Mouse (Mus musculus) midbrain, embryonic 14.5 days (tissue): ENCODE data around the gene Tor1b. TPM values are rescaled to one million over a fixed set of nuclear protein-coding genes. Genes with fewer than 3 reads are reported as not detected.
"Not testable (repeated sequence)": the region's sequence is repeated elsewhere in the genome, so short reads cannot be mapped to it uniquely, and the experiment has no call there.

Source experiments
- ATAC-seq: fragments of 200-750 bp; cut with Nextera tagmentation; 2 replicates; pipeline ENCODE4 v1.8.0; 2017; ENCODE audit warnings: moderate number of reproducible peaks, moderate library complexity; ENCODE audit not compliant: low FRiP score, low TSS enrichment
- DNase-seq: peaks from one replicate; pipeline ENCODE4 v3.0.0-alpha.2; 2015
- H3K27ac ChIP-seq: fragments of 300-500 bp; sonication (generic); replicated peaks from 2 replicates; pipeline ENCODE4 v1.5.1; 2014; ENCODE audit warnings: mild to moderate bottlenecking, low read depth, low read length, moderate library complexity
- H3K27me3 ChIP-seq: fragments of 300-500 bp; sonication (generic); 2 replicates; pipeline ENCODE4 v1.6.1; 2014; ENCODE audit warnings: low read length, control low read depth, mixed read lengths; ENCODE audit not compliant: control insufficient read depth, insufficient read depth
- H3K36me3 ChIP-seq: fragments of 300-500 bp; sonication (generic); 2 replicates; pipeline ENCODE4 v1.6.1; 2014; ENCODE audit warnings: low read length, control low read depth; ENCODE audit not compliant: control insufficient read depth, insufficient read depth
- H3K4me1 ChIP-seq: fragments of 300-500 bp; sonication (generic); 2 replicates; pipeline ENCODE4 v1.6.1; 2014; ENCODE audit warnings: mild to moderate bottlenecking, antibody characterized with exemption, low read length, control low read depth; ENCODE audit not compliant: control insufficient read depth, insufficient read depth
- H3K4me2 ChIP-seq: fragments of 300-500 bp; sonication (generic); 2 replicates; pipeline ENCODE4 v1.6.1; 2014; ENCODE audit warnings: mild to moderate bottlenecking, low read length, moderate library complexity
- H3K4me3 ChIP-seq: fragments of 300-500 bp; sonication (generic); replicated peaks from 2 replicates; pipeline ENCODE4 v1.5.1; 2014; ENCODE audit warnings: low read depth, low read length
- H3K9ac ChIP-seq: fragments of 300-500 bp; sonication (generic); replicated peaks from 2 replicates; pipeline ENCODE4 v1.6.1; 2014; ENCODE audit warnings: mild to moderate bottlenecking, low read length, moderate library complexity
- H3K9me3 ChIP-seq: fragments of 300-500 bp; sonication (generic); 2 replicates; pipeline ENCODE4 v1.6.1; 2016; ENCODE audit warnings: low read length, control low read depth, mixed read lengths; ENCODE audit not compliant: control insufficient read depth
- WGBS: fragments of 180-500 bp; shearing (Covaris S2); extraction: QIAGEN DNeasy Blood & Tissue Kit; methylation state at CpG from one replicate; pipeline ENCODE4 v1.1.7; 2014; 5-methylcytosine and 5-hydroxymethylcytosine counted together
- polyA plus RNA-seq: library from polyadenylated mRNA; unstranded; fragments of >200 nt; fragmentation: Nextera tagmentation; extraction: Ambion mirVana; gene quantifications from 2 replicates; pipeline ENCODE4 v1.2.1, GENCODE M21; 2014

Tor1b gene
- polyA plus RNA-seq, 1 experiment from 2014 or later, result 19.4 TPM

GRCm38 (mm10) chr2:30927844-30928628, 24.7 kb upstream of the Tor1b start:
- Histone ChIP-seq H3K4me1 (peaks cover 10% of the 10 kb centered on the region; the same call in 1 of the 2 replicates), H3K27ac (no peak overlapping the region), H3K9me3 (no peaks in the 10 kb centered on the region), H3K36me3 (no peaks in the 10 kb centered on the region), H3K9ac (no peak overlapping the region), H3K4me2 (no peak overlapping the region), H3K27me3 (no peaks in the 10 kb centered on the region), H3K4me3 (no peak overlapping the region)
- ATAC-seq (no peak; the same call in 1 of the 2 replicates), DNase-seq (peak; percentile 93)
- 22% methylated on average over 14 of the region's 14 CpGs for WGBS

GRCm38 (mm10) chr2:30928893-30929482, 23.8 kb upstream of the Tor1b start:
- H3K9me3 ChIP-seq, result no peaks in the 10 kb centered on the region
- ATAC-seq, result no peak
- peaks cover 10% of the 10 kb centered on the region; the same call in 1 of the 2 replicates for H3K4me1 ChIP-seq
- H3K36me3 ChIP-seq, result no peaks in the 10 kb centered on the region
- no peak overlapping the region for H3K9ac ChIP-seq
- H3K4me3 ChIP-seq, result peak overlapping the region; percentile 32; the same call in 1 of the 2 replicates
- DNase-seq, result no peak
- WGBS, result 28% methylated on average over 12 of the region's 12 CpGs
- H3K4me2 ChIP-seq, result peak overlapping the region; percentile 65
- no peak overlapping the region for H3K27ac ChIP-seq
- H3K27me3 ChIP-seq, result no peaks in the 10 kb centered on the region

GRCm38 (mm10) chr2:30929483-30930045, 23.2 kb upstream of the Tor1b start, which contains the start of gene Ptges:
Gene Ptges, minus strand, starts transcription at chr2:30929863.
- no peaks in the 10 kb centered on the region for H3K36me3 ChIP-seq
- H3K4me1 ChIP-seq, result peaks cover 10% of the 10 kb centered on the region; the same call in 1 of the 2 replicates
- WGBS, result 2% methylated on average over 23 of the region's 23 CpGs
- H3K9ac ChIP-seq, result peak within 1 kb of the TSS; percentile 49; the same call in 1 of the 2 replicates
- no peaks in the 10 kb centered on the region for H3K27me3 ChIP-seq
- H3K4me2 ChIP-seq, result peak within 1 kb of the TSS; percentile 65
- H3K9me3 ChIP-seq, result no peaks in the 10 kb centered on the region
- peak; percentile 60; the same call in 1 of the 2 replicates for ATAC-seq
- DNase-seq, result peak; percentile 89
- H3K27ac ChIP-seq, result peak within 1 kb of the TSS; percentile 57; the same call in 1 of the 2 replicates
- peak within 1 kb of the TSS; percentile 32 for H3K4me3 ChIP-seq

GRCm38 (mm10) chr2:30930846-30931245, 21.9 kb upstream of the Tor1b start:
- H3K4me3 ChIP-seq, H3K36me3 ChIP-seq, H3K27me3 ChIP-seq, H3K4me1 ChIP-seq, ATAC-seq, H3K9me3 ChIP-seq, H3K9ac ChIP-seq, H3K27ac ChIP-seq, H3K4me2 ChIP-seq, DNase-seq: not testable (repeated sequence)
- WGBS, result 84% methylated on average over 2 of the region's 2 CpGs

GRCm38 (mm10) chr2:30931922-30932321, 20.8 kb upstream of the Tor1b start:
- Histone ChIP-seq H3K36me3 (no peaks in the 10 kb centered on the region), H3K4me3 (no peak overlapping the region), H3K9me3 (no peaks in the 10 kb centered on the region), H3K4me1 (peaks cover 10% of the 10 kb centered on the region; the same call in 1 of the 2 replicates), H3K4me2 (no peak overlapping the region), H3K27ac (no peak overlapping the region), H3K27me3 (no peaks in the 10 kb centered on the region), H3K9ac (no peak overlapping the region)
- 77% methylated on average over 3 of the region's 3 CpGs for WGBS
- DNase-seq (no peak), ATAC-seq (no peak)

- DNase-seq (no peak), ATAC-seq (no peak)
- H3K9me3 ChIP-seq, result no peaks in the 10 kb centered on the region
- H3K4me3 ChIP-seq, result no peak overlapping the region
- H3K4me2 ChIP-seq, result no peak overlapping the region
- peaks cover 10% of the 10 kb centered on the region; the same call in 1 of the 2 replicates for H3K4me1 ChIP-seq
- no peak overlapping the region for H3K9ac ChIP-seq
- no peaks in the 10 kb centered on the region for H3K36me3 ChIP-seq
- WGBS, result 48% methylated on average over 6 of the region's 6 CpGs
- H3K27me3 ChIP-seq, result no peaks in the 10 kb centered on the region
- H3K27ac ChIP-seq, result no peak overlapping the region
These were observed 19.7 kb upstream of the Tor1b start for GRCm38 (mm10) chr2:30933032-30933431.

- H3K4me1 ChIP-seq, result peaks cover 10% of the 10 kb centered on the region; the same call in 1 of the 2 replicates
- WGBS, result 16% methylated on average over 7 of the region's 7 CpGs
- no peak for ATAC-seq
These were observed 18.8 kb upstream of the Tor1b start for GRCm38 (mm10) chr2:30933917-30934450.

GRCm38 (mm10) chr2:30936808-30937207, 16.0 kb upstream of the Tor1b start:
- Histone ChIP-seq H3K4me1 (no peaks in the 10 kb centered on the region), H3K36me3 (no peaks in the 10 kb centered on the region), H3K4me2 (no peak overlapping the region), H3K27ac (no peak overlapping the region), H3K9me3 (no peaks in the 10 kb centered on the region), H3K9ac (no peak overlapping the region), H3K27me3 (no peaks in the 10 kb centered on the region), H3K4me3 (no peak overlapping the region)
- no peak for ATAC-seq
- WGBS, result 78% methylated on average over 3 of the region's 3 CpGs
- DNase-seq, result no peak

More at GRCm38 (mm10) chr2:30933917-30934450, 18.8 kb upstream of the Tor1b start:
- Histone ChIP-seq H3K9me3 (no peaks in the 10 kb centered on the region), H3K9ac (no peak overlapping the region), H3K27me3 (no peaks in the 10 kb centered on the region), H3K4me2 (no peak overlapping the region), H3K4me3 (no peak overlapping the region), H3K27ac (no peak overlapping the region), H3K36me3 (no peaks in the 10 kb centered on the region)
- peak; percentile 87 for DNase-seq
